Mouse (Mus musculus) right cerebral cortex, postnatal 10 days (tissue): Measurements from ENCODE around the gene March2.

Experiments used
- DNase-seq, 2 experiments: peaks; one replicate each; pipeline ENCODE4 v3.0.0; 2021; ENCODE audit warnings: low spot score in 2 of 2

March2 gene

DNA sequence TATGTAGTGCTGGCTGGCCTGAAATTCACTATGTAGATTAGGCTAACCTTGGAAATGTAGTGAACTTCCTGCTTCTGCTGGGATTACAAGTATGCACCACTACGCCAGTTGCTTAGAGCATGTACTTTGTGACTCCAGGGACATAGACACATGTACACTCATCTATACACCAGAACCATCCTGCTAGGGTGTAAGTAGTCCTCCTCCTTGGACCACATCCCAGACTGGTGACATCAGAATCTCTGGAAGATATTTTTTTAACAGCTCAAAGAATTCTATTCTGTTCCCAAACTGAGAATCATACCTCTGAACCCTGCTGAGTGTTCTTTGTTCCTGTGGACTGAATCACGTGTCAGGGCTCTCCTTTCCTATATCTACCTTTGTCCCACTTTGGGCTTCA, 81.4 kb downstream of the March2 start:
- peak in 1 of 2 experiments; percentile 62 for DNase-seq
